Mouse (Mus musculus) liver, embryonic 14.5 days (tissue): ENCODE results near the gene Slc9a1. TPM values are rescaled to one million over a fixed set of nuclear protein-coding genes. Genes with fewer than 3 reads are reported as not detected.

Experiments
- ATAC-seq: fragments of 200-750 bp; cut with Nextera tagmentation; 2 replicates; pipeline ENCODE4 v1.8.0; 2017; ENCODE audit warnings: moderate number of reproducible peaks, mild to moderate bottlenecking, moderate library complexity; ENCODE audit not compliant: insufficient read depth
- DNase-seq, 3 experiments: peaks; one replicate each; pipeline ENCODE4 v3.0.0-alpha.2; 2012 to 2013; ENCODE audit warnings: low read depth in 3 of 3, low spot score in 3 of 3
- H3K27ac ChIP-seq: fragments of 300-500 bp; sonication (generic); 2 replicates; pipeline ENCODE4 v1.5.1; 2014; ENCODE audit warnings: moderate library complexity, mild to moderate bottlenecking, control low read depth, inconsistent platforms
- H3K27me3 ChIP-seq: fragments of 300-500 bp; sonication (generic); 2 replicates; pipeline ENCODE4 v1.6.1; 2014; ENCODE audit warnings: mild to moderate bottlenecking, low read length, moderate library complexity; ENCODE audit not compliant: control insufficient read depth, insufficient read depth
- H3K36me3 ChIP-seq: fragments of 300-500 bp; sonication (generic); replicated peaks from 2 replicates; pipeline ENCODE4 v1.6.1; 2014; ENCODE audit warnings: low read depth; ENCODE audit not compliant: control insufficient read depth, insufficient read depth
- H3K4me1 ChIP-seq, 2 experiments: fragments of 200-500 bp in 1 of 2; fragments of 300-500 bp in 1 of 2; sonication (generic) in 1 of 2; replicated peaks; 2 replicates each; pipeline ENCODE4 v1.6.1; 2012 to 2014; ENCODE audit warnings: antibody characterized with exemption in 1 of 2, inconsistent platforms in 1 of 2, low read length in 1 of 2; ENCODE audit not compliant: control insufficient read depth in 2 of 2, insufficient read depth in 2 of 2
- H3K4me2 ChIP-seq: fragments of 300-500 bp; sonication (generic); 2 replicates; pipeline ENCODE4 v1.6.1; 2014; ENCODE audit warnings: low read depth, mild to moderate bottlenecking, control low read depth, moderate library complexity
- H3K4me3 ChIP-seq, 2 experiments: fragments of 200-500 bp in 1 of 2; fragments of 300-500 bp in 1 of 2; sonication (generic) in 1 of 2; 2 replicates each; pipeline ENCODE4 v1.5.1; 2012 to 2014; ENCODE audit warnings: low read depth in 2 of 2, low read length in 2 of 2, mild to moderate bottlenecking in 2 of 2, control low read depth in 1 of 2, inconsistent platforms in 1 of 2, moderate library complexity in 1 of 2; ENCODE audit not compliant: insufficient read depth in 1 of 2
- H3K9ac ChIP-seq: fragments of 300-500 bp; sonication (generic); replicated peaks from 2 replicates; pipeline ENCODE4 v1.6.1; 2014; ENCODE audit warnings: mild to moderate bottlenecking, control low read depth, moderate library complexity
- H3K9me3 ChIP-seq: fragments of 300-500 bp; sonication (generic); 2 replicates; pipeline ENCODE4 v1.6.1; 2016; ENCODE audit warnings: low read length, mixed read lengths; ENCODE audit not compliant: control insufficient read depth
- CTCF ChIP-seq: IDR thresholded peaks from 2 replicates; pipeline ENCODE4 v1.5.1; 2016; ENCODE audit warnings: antibody characterized with exemption, low read depth, control low read depth
- EP300 ChIP-seq: IDR thresholded peaks from 2 replicates; pipeline ENCODE4 v1.6.1; 2016; ENCODE audit warnings: antibody characterized with exemption, low read depth
- WGBS: fragments of 180-500 bp; shearing (Covaris S2); extraction: QIAGEN DNeasy Blood & Tissue Kit; methylation state at CpG from one replicate; pipeline ENCODE4 v1.1.7; 2014; ENCODE audit not compliant: insufficient replicate concordance; 5-methylcytosine and 5-hydroxymethylcytosine counted together
- polyA plus RNA-seq, 2 experiments: library from polyadenylated mRNA; depleted of rRNA in 1 of 2; stranded (reverse) in 1 of 2; unstranded in 1 of 2; fragments of >200 nt; fragmentation: Nextera tagmentation in 1 of 2; extraction: Ambion mirVana in 1 of 2; gene quantifications; 2 replicates each; pipeline versions ENCODE4 v1.2.1 to v1.2.3; 2012 to 2014

The Slc9a1 gene
- polyA plus RNA-seq, 2 experiments = 2.1 to 6.7 TPM

GRCm38 (mm10) chr4:133397961-133398360 is 28.5 kb downstream of the Slc9a1 start:
- H3K4me1 ChIP-seq = peaks cover 46 to 49% of the 10 kb centered on the region in 2 experiments
- H3K4me2 ChIP-seq = no peak overlapping the region
- no peaks in the 10 kb centered on the region for H3K9me3 ChIP-seq
- ATAC-seq = no peak
- no peak overlapping the region for H3K4me3 ChIP-seq
- H3K27me3 ChIP-seq = no peaks in the 10 kb centered on the region
- WGBS = 80% methylated on average over 8 of the region's 8 CpGs
- DNase-seq = no peak
- no peak overlapping the region for H3K27ac ChIP-seq
- H3K36me3 ChIP-seq = no peaks in the 10 kb centered on the region
- no peak overlapping the region for H3K9ac ChIP-seq
- TF ChIP-seq CTCF (no peak), EP300 (no peak)

DNA sequence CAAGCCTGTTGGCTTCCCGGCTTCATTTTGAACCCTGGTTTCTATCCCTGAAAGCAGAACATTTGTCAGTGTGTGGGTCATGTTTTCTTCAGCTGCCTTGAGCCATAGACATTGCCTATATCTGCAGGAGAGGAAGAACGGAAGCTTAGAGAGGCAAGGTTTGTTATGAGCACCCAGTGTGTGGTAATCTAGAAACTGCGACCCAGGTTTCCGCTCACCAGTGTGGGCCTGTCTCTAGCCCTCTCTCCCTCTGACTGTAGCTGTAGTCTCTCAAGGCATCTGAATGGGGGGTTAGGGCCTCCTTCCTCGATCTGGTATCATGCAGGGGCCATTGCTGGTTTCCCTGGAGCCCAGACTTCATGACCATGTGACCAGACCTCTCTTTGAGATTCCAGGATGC is 29.1 kb downstream of the Slc9a1 start:
- Histone ChIP-seq H3K36me3 (no peaks in the 10 kb centered on the region; the same call in 1 of the 2 replicates), H3K4me2 (no peak overlapping the region), H3K27ac (no peak overlapping the region), H3K27me3 (no peaks in the 10 kb centered on the region), H3K4me1 (peaks cover 46 to 49% of the 10 kb centered on the region in 2 experiments), H3K4me3 (no peak overlapping the region), H3K9me3 (no peaks in the 10 kb centered on the region), H3K9ac (no peak overlapping the region)
- DNase-seq (no peak), ATAC-seq (no peak)
- TF ChIP-seq CTCF (no peak), EP300 (no peak)
- WGBS = 74% methylated on average over 5 of the region's 5 CpGs

DNA sequence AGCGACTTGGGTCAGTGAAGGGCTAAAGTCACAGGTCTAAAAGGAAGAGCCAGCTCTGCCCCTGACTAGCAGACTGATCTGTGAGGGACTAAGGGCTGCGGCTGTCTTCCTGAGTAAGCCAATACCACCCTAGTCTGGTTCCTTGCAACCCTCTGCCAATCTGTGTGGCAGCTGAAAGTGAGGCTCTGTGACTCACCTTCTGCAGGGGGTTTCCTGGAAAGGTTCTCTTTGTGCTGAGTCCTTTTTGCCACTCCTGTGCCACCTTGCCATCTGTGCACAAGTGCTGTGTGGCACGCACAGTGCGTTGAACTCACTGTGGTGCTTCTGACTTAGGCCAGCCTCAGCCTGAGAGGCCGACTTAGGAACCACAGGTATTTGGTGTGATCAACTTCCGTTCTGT is 30.0 kb downstream of the Slc9a1 start:
- no peak overlapping the region for H3K4me2 ChIP-seq
- DNase-seq (no peak), ATAC-seq (no peak)
- TF ChIP-seq EP300 = no peak
- TF ChIP-seq CTCF = no peak
- H3K4me1 ChIP-seq = peaks cover 38 to 44% of the 10 kb centered on the region in 2 experiments
- no peak overlapping the region for H3K27ac ChIP-seq
- H3K4me3 ChIP-seq = no peak overlapping the region
- H3K36me3 ChIP-seq = no peaks in the 10 kb centered on the region; the same call in 1 of the 2 replicates
- H3K9me3 ChIP-seq = no peaks in the 10 kb centered on the region
- 80% methylated on average over 6 of the region's 6 CpGs for WGBS
- no peaks in the 10 kb centered on the region for H3K27me3 ChIP-seq
- H3K9ac ChIP-seq = no peak overlapping the region

DNA sequence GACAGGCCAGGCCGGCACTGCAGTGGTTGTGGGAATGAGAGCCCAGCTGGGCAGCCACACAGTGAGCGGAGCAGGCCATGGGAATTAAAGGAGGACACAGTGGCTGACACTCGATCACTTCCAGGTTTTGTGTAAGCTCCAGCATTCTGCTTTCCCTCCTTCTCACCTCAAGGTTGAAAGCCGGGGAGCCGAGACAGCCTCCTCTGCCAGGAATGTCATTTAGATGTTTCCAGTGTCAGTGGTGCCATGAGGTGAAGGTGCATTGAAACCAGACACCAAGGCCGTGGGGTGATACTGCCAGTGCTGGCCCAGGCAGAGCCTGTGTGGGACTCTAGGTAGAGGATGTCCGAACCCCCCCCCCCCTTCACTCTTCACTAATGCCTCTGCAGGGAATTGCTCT is 30.6 kb downstream of the Slc9a1 start:
- Histone ChIP-seq H3K36me3 (no peaks in the 10 kb centered on the region; the same call in 1 of the 2 replicates), H3K4me2 (no peak overlapping the region), H3K27ac (no peak overlapping the region), H3K9me3 (no peaks in the 10 kb centered on the region), H3K9ac (no peak overlapping the region), H3K4me1 (peaks cover 32 to 38% of the 10 kb centered on the region in 2 experiments), H3K4me3 (no peak overlapping the region), H3K27me3 (no peaks in the 10 kb centered on the region)
- WGBS = 81% methylated on average over 7 of the region's 7 CpGs
- DNase-seq = no peak
- ATAC-seq = no peak
- no peak for TF ChIP-seq EP300
- no peak for TF ChIP-seq CTCF

GRCm38 (mm10) chr4:133402011-133402410 is 32.5 kb downstream of the Slc9a1 start:
- H3K9ac ChIP-seq = peak overlapping the region; percentile 23; the same call in 1 of the 2 replicates
- H3K36me3 ChIP-seq = no peaks in the 10 kb centered on the region; the same call in 1 of the 2 replicates
- ATAC-seq (peak; percentile 65), DNase-seq (no peak)
- peaks cover 16 to 21% of the 10 kb centered on the region in 2 experiments for H3K4me1 ChIP-seq
- H3K9me3 ChIP-seq = no peaks in the 10 kb centered on the region
- H3K27ac ChIP-seq = peak overlapping the region; percentile 36
- 14% methylated on average over 13 of the region's 13 CpGs for WGBS
- H3K4me3 ChIP-seq = no peak overlapping the region
- no peaks in the 10 kb centered on the region for H3K27me3 ChIP-seq
- TF ChIP-seq EP300 = no peak
- no peak for TF ChIP-seq CTCF
- H3K4me2 ChIP-seq = peak overlapping the region; percentile 32
